Comparison of ENCODE assay signal across 11 mouse cellular contexts in genomic region chr3:98319190-98319589, GRCm38 (mm10). TPM values are rescaled to one million over a fixed set of nuclear protein-coding genes. Genes with fewer than 3 reads are reported as not detected.
DNase-seq lines count a peak whose midpoint lies in the region.
"Had no signal": no experiment of that assay in that cellular context is flagged by ENCODE, and none has a peak within 500 bp of the region (broad histone marks: within the 10 kb centered on the region; RNA-seq: fewer than 3 reads in every experiment).

No protein-coding gene starts in this region.

- peaks cover 40% of the 10 kb centered on the region for H3K4me1 ChIP-seq in forebrain, embryonic 10.5 days

- peak; percentile 37 for DNase-seq in right cerebral cortex, postnatal 14 days
- no peak for DNase-seq in right cerebral cortex, adult 18-20 months
- peak; percentile 66 for DNase-seq in forebrain, embryonic 10.5 days (ENCODE audit: extremely low spot score, low spot score)
- DNase-seq in mesoderm, embryonic 11.5 days (ENCODE audit: low read depth, low spot score): peak; percentile 70
- DNase-seq in retina, embryonic 14.5 days (ENCODE audit: low spot score): peak; percentile 51
- DNase-seq in B cell, adult 2 months: no peak
- DNase-seq in cerebellum, postnatal 36 days: no peak
- no peak for DNase-seq in lung, postnatal 10 days
- DNase-seq: adrenal gland, adult 2 months; lung, adult 18-20 months had no signal

- WGBS in forebrain, embryonic 10.5 days: 38% methylated on average over 2 of the region's 2 CpGs

- H3K36me3 ChIP-seq in forebrain, embryonic 10.5 days (replicated peaks): peaks cover 94% of the 10 kb centered on the region

- no peaks in the 10 kb centered on the region for H3K9me3 ChIP-seq in forebrain, embryonic 10.5 days

- H3K27ac ChIP-seq in forebrain, embryonic 10.5 days: peak overlapping the region; percentile 84

- H3K27me3 ChIP-seq in forebrain, embryonic 10.5 days (ENCODE audit: poor library complexity, severe bottlenecking): no peaks in the 10 kb centered on the region

- no peak overlapping the region for H3K4me3 ChIP-seq in forebrain, embryonic 10.5 days
- H3K4me3 ChIP-seq: myocyte had no signal

RNA-seq across cellular contexts. Expression of gene Phgdh, which starts 20.6 kb away (rescaled TPM):
- 402 and 436 TPM in 2 replicates for polyA plus RNA-seq in forebrain, embryonic 10.5 days (2016; fragmentation: Nextera tagmentation; extraction: Ambion mirVana)

RNA-seq across cellular contexts. Expression of gene Hmgcs2, which starts 39.0 kb away (rescaled TPM):
- 0.50 and 0.57 TPM in 2 replicates for polyA plus RNA-seq in forebrain, embryonic 10.5 days (2016; fragmentation: Nextera tagmentation; extraction: Ambion mirVana)
- polyA plus RNA-seq: myocyte had no signal

Comparison
In these comparisons a context has a peak if more than half of its experiments do, and no peak if none do; other contexts are left out.
1. DNase-seq: peak in right cerebral cortex, postnatal 14 days (single experiment), forebrain, embryonic 10.5 days (single experiment), mesoderm, embryonic 11.5 days (single experiment) and retina, embryonic 14.5 days (single experiment); none in right cerebral cortex, adult 18-20 months (single experiment), B cell, adult 2 months (0 of 2), cerebellum, postnatal 36 days (0 of 2) and lung, postnatal 10 days (single experiment).